Mouse (Mus musculus): ENCODE data around the gene Rps7. TPM values are rescaled to one million over a fixed set of nuclear protein-coding genes. Genes with fewer than 3 reads are reported as not detected.

Rps7 gene
- polyA plus RNA-seq, 1 experiment from 2014 or later, result 682 TPM

Small RNA genes within 50 kb of the gene (microRNA-seq; reads per million reads assigned to microRNA genes)
- gene Mir6937, result not detected

Other genes starting within 250 kb of the Rps7 start
- gene Dcdc2c, start 83.6 kb downstream of the Rps7 start, polyA plus RNA-seq (2015; fragmentation: Nextera tagmentation; extraction: Ambion mirVana), result 0.13 and 0.28 TPM in 2 replicates
- not detected in 2 replicates for gene Allc, start 53.4 kb downstream of the Rps7 start, polyA plus RNA-seq (2015; fragmentation: Nextera tagmentation; extraction: Ambion mirVana)
- gene Colec11, start 12.6 kb downstream of the Rps7 start, polyA plus RNA-seq (2015; fragmentation: Nextera tagmentation; extraction: Ambion mirVana), result 0.17 and 0.31 TPM in 2 replicates
- 31.8 and 32.3 TPM in 2 replicates for gene Rnaseh1, start 13.6 kb upstream of the Rps7 start, polyA plus RNA-seq (2015; fragmentation: Nextera tagmentation; extraction: Ambion mirVana)
- 65.3 and 66.0 TPM in 2 replicates for gene Adi1, start 39.3 kb upstream of the Rps7 start, polyA plus RNA-seq (2015; fragmentation: Nextera tagmentation; extraction: Ambion mirVana)
- gene Trappc12, start 114.5 kb upstream of the Rps7 start, polyA plus RNA-seq (2015; fragmentation: Nextera tagmentation; extraction: Ambion mirVana), result 40.9 and 42.2 TPM in 2 replicates
- 31.0 and 33.3 TPM in 2 replicates for gene Eipr1, start 115.8 kb upstream of the Rps7 start, polyA plus RNA-seq (2015; fragmentation: Nextera tagmentation; extraction: Ambion mirVana)

Data from limb, embryonic 13.5 days (tissue).